Mouse (Mus musculus) limb, embryonic 12.5 days (tissue): ENCODE measurements at regions not wholly inside any gene's neighbourhood (a gene's known extent, or its start where the extent isn't known, plus 50 kb on each side); places are given as distances from the start of the nearest gene placed in this dataset.

ENCODE experiments used
- ATAC-seq: fragments of 200-750 bp; cut with Nextera tagmentation; 2 replicates; pipeline ENCODE4 v1.8.0; 2017; ENCODE audit warnings: low read depth, moderate TSS enrichment; ENCODE audit not compliant: insufficient number of reproducible peaks, insufficient read depth, low FRiP score, low TSS enrichment
- H3K27ac ChIP-seq: fragments of 300-500 bp; sonication (generic); 2 replicates; pipeline ENCODE4 v1.5.1; 2016; ENCODE audit warnings: mild to moderate bottlenecking, moderate library complexity
- H3K27me3 ChIP-seq: fragments of 300-500 bp; sonication (generic); 2 replicates; pipeline ENCODE4 v1.6.1; 2016; ENCODE audit warnings: mild to moderate bottlenecking, moderate library complexity
- H3K36me3 ChIP-seq: fragments of 300-500 bp; sonication (generic); 2 replicates; pipeline ENCODE4 v1.6.1; 2016; ENCODE audit warnings: mild to moderate bottlenecking, moderate library complexity
- H3K4me1 ChIP-seq: fragments of 300-500 bp; sonication (generic); replicated peaks from 2 replicates; pipeline ENCODE4 v1.6.1; 2016
- H3K4me2 ChIP-seq: fragments of 300-500 bp; sonication (generic); 2 replicates; pipeline ENCODE4 v1.6.1; 2016; ENCODE audit warnings: mild to moderate bottlenecking, moderate library complexity
- H3K4me3 ChIP-seq: fragments of 300-500 bp; sonication (generic); replicated peaks from 2 replicates; pipeline ENCODE4 v1.5.1; 2016; ENCODE audit warnings: mild to moderate bottlenecking
- H3K9ac ChIP-seq: fragments of 300-500 bp; sonication (generic); replicated peaks from 2 replicates; pipeline ENCODE4 v1.6.1; 2016; ENCODE audit warnings: mild to moderate bottlenecking, moderate library complexity
- H3K9me3 ChIP-seq: fragments of 300-500 bp; sonication (generic); 2 replicates; pipeline ENCODE4 v1.6.1; 2016; ENCODE audit warnings: mild to moderate bottlenecking, moderate library complexity
- WGBS: fragments of 180-500 bp; shearing (Covaris S2); methylation state at CpG from one replicate; pipeline ENCODE4 v1.1.7; 2016; 5-methylcytosine and 5-hydroxymethylcytosine counted together

GRCm38 (mm10) chr14:91027054-91027453 lies 2555.9 kb upstream of the Pcdh20 start:
- 85% methylated on average over 1 of the region's 1 CpGs for WGBS
- no peaks in the 10 kb centered on the region for H3K36me3 ChIP-seq

GRCm38 (mm10) chr14:91020099-91020498 lies 2548.9 kb upstream of the Pcdh20 start:
- H3K27ac ChIP-seq: no peak overlapping the region
- no peaks in the 10 kb centered on the region for H3K4me1 ChIP-seq
- H3K4me2 ChIP-seq: no peak overlapping the region
- H3K9me3 ChIP-seq: no peaks in the 10 kb centered on the region
- 43% methylated on average over 1 of the region's 1 CpGs for WGBS
- no peaks in the 10 kb centered on the region for H3K27me3 ChIP-seq
- no peak overlapping the region for H3K4me3 ChIP-seq
- ATAC-seq: peak; percentile 68; the same call in 1 of the 2 replicates
- no peaks in the 10 kb centered on the region for H3K36me3 ChIP-seq
- H3K9ac ChIP-seq: no peak overlapping the region

More at GRCm38 (mm10) chr14:91027054-91027453, 2555.9 kb upstream of the Pcdh20 start:
- H3K9ac ChIP-seq: no peak overlapping the region
- H3K9me3 ChIP-seq: no peaks in the 10 kb centered on the region
- no peaks in the 10 kb centered on the region for H3K4me1 ChIP-seq
- no peaks in the 10 kb centered on the region for H3K27me3 ChIP-seq
- no peak overlapping the region for H3K4me2 ChIP-seq
- no peak for ATAC-seq
- H3K27ac ChIP-seq: no peak overlapping the region
- H3K4me3 ChIP-seq: no peak overlapping the region

GRCm38 (mm10) chr14:91014712-91015111 lies 2543.5 kb upstream of the Pcdh20 start:
- no peaks in the 10 kb centered on the region for H3K36me3 ChIP-seq
- H3K9me3 ChIP-seq: no peaks in the 10 kb centered on the region
- H3K4me3 ChIP-seq: no peak overlapping the region
- H3K27ac ChIP-seq: no peak overlapping the region
- no peak overlapping the region for H3K4me2 ChIP-seq
- 83% methylated on average over 1 of the region's 1 CpGs for WGBS
- no peaks in the 10 kb centered on the region for H3K4me1 ChIP-seq
- no peak overlapping the region for H3K9ac ChIP-seq
- no peak for ATAC-seq
- H3K27me3 ChIP-seq: no peaks in the 10 kb centered on the region
